Mouse (Mus musculus): Measurements from ENCODE around the gene Gtf2ird2.

The Gtf2ird2 gene

DNA sequence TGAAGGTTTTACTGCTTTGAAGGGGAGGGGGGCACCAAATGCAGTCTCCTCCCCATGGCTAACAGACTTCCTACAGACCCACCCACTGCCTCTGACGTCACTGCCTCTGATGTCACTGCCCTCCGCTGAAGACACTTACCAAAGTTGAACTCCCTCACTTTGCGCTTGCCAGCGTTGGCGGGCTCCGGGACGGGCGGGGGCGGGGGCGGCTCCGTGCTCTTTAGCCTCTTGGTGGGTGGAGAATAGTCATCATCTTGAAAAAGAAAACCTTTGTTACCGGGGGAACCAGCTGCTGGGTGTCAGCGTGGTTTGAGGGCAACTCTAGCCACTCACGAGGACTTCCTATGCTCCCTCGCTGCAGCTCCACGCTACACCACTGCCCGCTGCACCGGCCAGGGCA is 82.6 kb downstream of the Gtf2ird2 start:
- no peak for DNase-seq (ENCODE audit: low spot score in 2 of 2)

DNA sequence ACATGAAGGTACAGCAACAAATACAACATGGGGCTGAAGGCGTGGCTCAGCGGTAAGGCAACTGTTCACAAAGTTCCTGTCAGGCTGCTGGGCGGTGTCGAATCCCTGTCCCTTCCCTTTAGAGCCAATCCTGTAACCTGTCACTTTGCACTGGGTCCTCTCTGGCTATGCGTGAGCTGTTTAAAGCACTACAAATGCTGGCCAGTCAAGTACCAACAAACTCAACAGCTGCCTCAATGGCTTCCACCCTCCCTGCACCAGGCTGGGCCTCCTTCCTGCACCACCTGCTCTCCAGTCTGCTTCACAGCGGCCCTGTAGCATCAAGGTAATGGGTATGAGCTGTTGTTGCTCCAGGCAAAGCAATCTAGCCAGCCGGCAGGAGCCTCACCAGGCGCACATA is 84.9 kb downstream of the Gtf2ird2 start:
- DNase-seq (ENCODE audit: low spot score in 2 of 2): no peak

DNA sequence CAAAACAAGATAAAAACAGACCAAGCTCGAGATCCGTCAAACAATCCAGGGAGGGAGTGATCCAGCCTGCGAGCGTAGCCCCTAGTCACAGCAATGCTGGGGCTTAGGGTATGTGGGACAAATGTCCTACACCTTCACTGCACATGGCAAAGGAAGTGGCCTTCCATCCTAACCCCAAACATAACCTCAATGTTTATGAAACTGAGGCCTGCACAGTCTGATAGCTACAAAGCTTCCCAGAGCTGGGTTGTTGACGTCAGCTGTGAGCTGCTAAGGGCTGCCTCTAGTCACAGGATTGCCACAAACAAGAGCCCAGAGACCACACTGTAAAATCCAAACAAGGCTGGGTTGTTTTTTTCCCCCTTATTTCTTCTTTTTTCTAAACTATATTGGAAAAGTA is 85.9 kb downstream of the Gtf2ird2 start:
- DNase-seq (ENCODE audit: low spot score in 2 of 2): no peak

DNA sequence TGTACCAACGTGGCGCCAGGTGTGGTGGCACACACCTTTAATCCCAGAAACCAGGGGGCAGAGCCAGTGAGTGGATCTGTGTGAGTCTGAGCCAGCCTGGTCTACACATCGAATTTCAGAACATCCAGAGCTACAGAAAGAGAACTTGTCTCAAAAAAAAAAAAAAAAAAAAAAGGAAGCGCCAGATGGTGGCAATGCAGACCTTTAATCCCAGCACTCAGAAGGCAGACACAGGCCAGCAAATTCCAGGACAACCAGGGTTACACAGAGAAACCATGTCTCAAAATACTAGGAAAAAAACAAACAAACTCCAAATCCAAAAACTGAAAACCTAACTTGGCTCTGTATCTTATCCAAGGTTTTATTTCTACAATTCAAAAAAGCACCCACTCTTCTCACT is 86.7 kb downstream of the Gtf2ird2 start:
- no peak for DNase-seq (ENCODE audit: low spot score in 2 of 2)

DNA sequence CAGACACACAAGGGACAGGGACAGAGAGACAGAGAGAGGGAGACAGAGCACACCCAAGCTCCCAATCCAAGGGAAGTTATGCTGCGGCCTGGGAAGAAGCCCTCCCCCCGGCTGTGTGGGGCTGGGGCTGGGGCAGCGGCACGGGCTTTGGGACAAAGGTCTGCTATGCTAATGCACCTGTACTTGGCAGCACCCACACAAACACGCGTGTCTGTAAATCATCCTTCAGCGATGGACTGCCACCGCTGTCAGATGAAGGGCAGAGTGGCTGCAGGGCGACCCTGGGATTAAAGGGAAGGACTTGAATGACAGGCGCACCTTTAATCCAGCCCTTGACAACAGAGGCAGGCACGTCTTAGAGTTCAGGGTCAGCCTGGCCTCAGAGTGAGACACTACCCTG is 87.6 kb downstream of the Gtf2ird2 start:
- DNase-seq (ENCODE audit: low spot score in 2 of 2): no peak

DNA sequence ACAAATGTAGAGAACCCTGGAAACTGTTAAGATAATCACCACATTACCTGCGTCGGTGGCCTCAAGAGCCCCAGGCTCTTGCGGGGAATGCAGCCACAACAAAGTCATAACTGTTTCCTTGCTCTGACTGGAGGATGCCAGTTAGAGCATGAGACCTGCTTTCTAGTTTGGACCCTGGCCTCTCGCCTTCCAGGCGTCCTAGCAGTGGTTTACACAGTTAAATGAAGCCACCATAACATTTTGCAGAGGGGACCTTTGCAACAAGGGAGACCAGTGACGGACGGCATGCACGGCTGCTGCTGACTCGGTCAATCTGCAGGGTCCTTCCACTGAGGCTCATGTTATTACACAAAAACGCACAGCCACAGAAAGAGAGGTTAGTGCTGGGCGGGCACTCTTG is 88.9 kb downstream of the Gtf2ird2 start:
- no peak for DNase-seq (ENCODE audit: low spot score in 2 of 2)

DNA sequence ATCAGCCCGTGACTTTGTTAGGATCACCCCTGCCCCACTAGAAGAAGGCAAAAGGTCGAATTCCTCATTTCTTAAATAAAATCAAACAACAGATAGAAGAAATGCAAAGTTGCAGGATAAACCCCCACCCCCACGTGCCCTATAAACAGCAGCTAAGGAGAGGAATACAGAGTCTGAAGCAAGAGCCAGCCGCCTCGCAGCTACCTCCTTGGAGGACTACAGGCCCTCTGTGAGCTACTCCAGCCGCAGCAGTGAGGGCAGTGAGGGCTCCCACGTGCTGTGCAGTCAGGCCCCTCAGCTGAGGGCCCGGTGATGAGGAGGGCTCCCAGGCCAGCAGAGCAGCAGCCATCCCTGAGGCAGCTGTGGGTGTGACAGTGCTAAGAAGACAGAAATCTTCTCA is 89.9 kb downstream of the Gtf2ird2 start:
- no peak for DNase-seq (ENCODE audit: low spot score in 2 of 2)

Measured in frontal cortex, postnatal 25 days (tissue).